Mouse (Mus musculus) heart, postnatal 14 days (tissue): ENCODE results near the gene Elf1. TPM values are rescaled to one million over a fixed set of nuclear protein-coding genes. Genes with fewer than 3 reads are reported as not detected.

Experiments
- DNase-seq, 2 experiments: peaks; one replicate each; pipeline ENCODE4 v3.0.0; 2021 to 2022
- intact Hi-C: fragments of 180-260 bp; cut with DNase I; formaldehyde crosslinking; loops from one replicate; pipeline ENCODE4 v1.15.1; 2025
- total RNA-seq, 2 experiments: library from RNA; stranded (reverse); gene quantifications; 2 replicates each; pipeline ENCODE4 v1.2.3; 2021

Gene Elf1
- total RNA-seq, 2 experiments from 2014 or later: 20.8 to 21.5 TPM

DNA sequence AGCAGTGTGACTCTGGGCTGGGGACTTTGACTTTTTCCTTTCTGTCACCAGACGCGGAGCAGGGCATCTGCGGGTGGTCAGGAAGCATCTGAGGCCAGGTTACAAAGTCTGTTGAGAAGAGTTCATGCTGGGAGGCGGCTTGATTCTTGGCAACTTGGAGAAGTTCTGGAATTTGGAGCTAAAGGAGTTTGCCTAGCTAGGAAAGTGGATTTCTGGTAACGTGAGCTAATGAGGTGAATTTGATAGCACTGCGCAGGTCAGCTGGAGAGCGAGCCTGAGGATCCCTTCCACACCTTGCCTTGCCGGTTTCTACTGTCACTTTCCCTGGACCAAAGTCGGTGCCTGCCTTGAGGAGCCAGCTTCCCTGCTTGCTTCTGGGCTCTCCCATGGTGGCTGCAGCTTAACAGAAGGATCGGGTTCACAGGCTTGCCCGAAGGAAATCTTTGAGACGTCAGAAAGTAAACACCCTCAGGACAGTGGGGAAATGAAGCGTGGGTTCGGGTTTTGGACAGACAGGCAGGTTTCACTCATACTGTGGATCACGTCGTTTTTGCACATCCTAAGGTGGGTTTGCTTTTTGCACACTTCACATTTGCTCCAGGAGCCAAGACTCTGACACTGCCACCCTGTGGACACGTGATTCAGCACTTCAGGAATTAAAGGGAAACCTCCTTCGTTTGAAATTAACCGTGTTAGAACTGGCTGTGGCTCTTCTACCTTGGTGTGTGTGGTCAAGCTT lies 6.2 kb downstream of the Elf1 start:
- intact Hi-C loops: no loop called here
- peak; percentile 40 to 58 for DNase-seq

DNA sequence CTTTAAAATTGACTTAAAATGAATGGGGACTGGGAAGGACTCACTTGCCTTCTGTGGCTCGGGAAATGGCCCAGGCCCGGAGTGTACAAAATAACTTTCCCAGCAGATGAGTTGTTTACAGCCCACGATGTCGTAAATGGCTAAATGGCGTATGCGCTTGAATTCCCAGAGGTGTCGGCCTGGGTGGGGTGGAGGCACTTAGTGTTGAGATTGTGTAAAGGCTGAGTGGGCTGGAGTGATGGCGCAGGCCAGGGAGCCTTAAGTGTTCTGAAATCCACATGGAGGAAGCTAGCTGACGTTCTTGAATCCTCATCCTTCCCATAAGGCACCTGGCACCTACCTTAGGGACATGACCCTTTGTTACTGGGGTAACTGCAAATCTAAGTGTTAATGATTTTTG lies 7.5 kb downstream of the Elf1 start:
- intact Hi-C loops: no loop called here
- DNase-seq: peak; percentile 46 to 54

GRCm38 (mm10) chr14:79489150-79489549 lies 8.2 kb downstream of the Elf1 start:
- DNase-seq: no peak
- intact Hi-C loops: no loop called here

DNA sequence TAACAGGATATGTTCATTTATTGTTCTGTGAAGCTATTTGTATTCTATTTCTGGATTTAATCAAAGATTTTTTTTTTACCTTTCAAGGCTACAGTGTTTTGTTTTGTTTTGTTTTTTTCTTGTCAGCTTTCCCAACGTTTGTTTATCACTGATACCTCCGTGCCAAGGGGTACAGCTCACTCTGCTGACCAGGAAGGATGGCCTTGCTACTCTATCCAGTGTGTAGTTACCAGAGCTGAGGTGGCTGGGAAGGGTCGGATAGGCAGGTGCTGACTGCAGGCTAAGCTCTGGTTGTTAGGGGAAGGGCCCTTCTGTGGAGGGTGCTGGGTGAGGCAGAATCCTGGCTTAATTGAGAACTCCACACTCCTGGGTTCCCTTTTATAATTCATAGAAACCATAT lies 9.3 kb downstream of the Elf1 start:
- intact Hi-C loops: no loop called here
- no peak for DNase-seq

- DNase-seq: no peak
- intact Hi-C loops: no loop called here
Observed at GRCm38 (mm10) chr14:79494349-79494748, 13.4 kb downstream of the Elf1 start.

DNA sequence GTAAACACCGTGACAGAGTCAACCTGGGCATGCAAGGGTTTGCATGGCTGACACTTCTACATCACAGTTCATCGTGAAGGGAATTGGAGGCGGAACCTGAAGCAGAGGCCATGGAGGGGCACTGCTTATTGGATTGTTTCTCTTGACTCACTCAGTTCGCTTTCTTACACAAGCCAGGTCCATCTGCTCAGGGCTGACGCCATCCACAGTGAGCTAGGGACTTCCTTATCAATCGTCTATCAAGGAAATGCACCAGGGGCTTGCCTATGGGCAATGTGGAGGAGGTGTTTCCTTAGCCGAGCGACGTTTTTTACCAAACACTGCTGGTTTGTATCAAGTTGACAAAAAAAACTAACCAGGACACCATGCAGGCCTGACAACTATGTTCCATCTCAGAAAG lies 18.3 kb downstream of the Elf1 start:
- no peak for DNase-seq
- intact Hi-C loops: no loop called here

- intact Hi-C loops: no loop called here
- DNase-seq: no peak
Observed at GRCm38 (mm10) chr14:79500756-79501155, 19.8 kb downstream of the Elf1 start.

GRCm38 (mm10) chr14:79503371-79504075 lies 22.5 kb downstream of the Elf1 start:
- peak; percentile 44 to 52 for DNase-seq
- intact Hi-C loops: no loop called here

GRCm38 (mm10) chr14:79504246-79505006 lies 23.4 kb downstream of the Elf1 start:
- no peak for DNase-seq
- intact Hi-C loops: no loop called here

- DNase-seq: no peak
- intact Hi-C loops: no loop called here
Observed at GRCm38 (mm10) chr14:79506207-79506606, 25.2 kb downstream of the Elf1 start.

- intact Hi-C loops: no loop called here
- DNase-seq: no peak
Observed at GRCm38 (mm10) chr14:79507846-79508245, 26.9 kb downstream of the Elf1 start.

DNA sequence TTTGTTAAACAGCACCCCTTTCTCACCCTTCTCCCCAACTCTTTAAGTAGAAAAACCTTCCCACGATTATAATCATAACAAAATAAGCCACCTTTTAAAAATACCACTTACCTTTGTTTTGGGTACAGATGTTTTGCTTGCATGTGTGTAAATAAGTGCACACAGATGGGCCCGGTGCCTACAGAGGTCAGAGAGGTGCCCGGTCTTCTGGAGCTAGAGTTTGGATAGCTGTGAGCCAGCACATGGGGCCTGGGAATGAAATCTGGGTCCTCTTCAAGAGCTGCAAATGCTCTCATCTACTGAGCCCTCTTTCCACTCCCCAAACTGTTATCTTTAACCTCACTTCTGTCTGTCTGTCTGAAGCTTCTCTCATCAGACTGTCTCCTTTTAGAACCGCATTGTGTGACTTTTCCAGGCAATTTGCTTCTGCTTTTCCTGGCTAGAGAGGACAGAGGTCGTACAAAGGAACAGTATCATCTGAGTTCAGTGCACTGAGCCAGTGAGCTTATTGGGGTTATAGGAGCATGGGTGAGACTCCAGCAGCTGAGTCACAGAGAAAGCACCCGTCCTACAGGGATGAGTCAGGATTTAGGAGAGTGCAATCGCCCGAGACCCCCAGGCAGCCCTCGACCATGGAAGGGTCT lies 27.8 kb downstream of the Elf1 start:
- no peak for DNase-seq
- intact Hi-C loops: no loop called here

GRCm38 (mm10) chr14:79511521-79511920 lies 30.5 kb downstream of the Elf1 start:
- intact Hi-C loops: loop anchor here (5.0 kb wide), 1 partner anchor 51 kb away; no protein-coding TSS in a partner anchor
- DNase-seq: no peak

DNA sequence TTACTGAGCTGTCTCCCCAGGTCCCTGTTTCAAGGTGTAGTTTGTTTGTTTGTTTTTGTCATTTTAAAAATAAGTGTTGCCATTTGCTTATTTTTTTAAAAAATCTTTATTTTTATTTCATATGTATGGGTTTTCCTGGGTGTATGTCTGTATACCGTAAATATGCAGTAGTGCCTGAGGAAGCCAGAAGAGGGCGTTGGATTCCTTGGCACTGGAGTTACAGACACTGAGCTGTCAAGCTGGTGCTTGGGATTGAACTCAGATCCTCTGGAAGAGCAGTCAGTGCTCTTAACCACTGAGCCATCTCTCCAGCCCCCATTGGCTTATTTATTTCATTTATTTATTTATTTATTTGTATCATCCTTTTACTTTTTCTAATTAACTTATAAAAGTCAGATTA lies 33.0 kb downstream of the Elf1 start:
- no peak for DNase-seq
- intact Hi-C loops: loop anchor here (5.0 kb wide), 1 partner anchor 48 kb away; no protein-coding TSS in a partner anchor

GRCm38 (mm10) chr14:79515100-79515499 lies 34.1 kb downstream of the Elf1 start:
- intact Hi-C loops: no loop called here
- DNase-seq: no peak

DNA sequence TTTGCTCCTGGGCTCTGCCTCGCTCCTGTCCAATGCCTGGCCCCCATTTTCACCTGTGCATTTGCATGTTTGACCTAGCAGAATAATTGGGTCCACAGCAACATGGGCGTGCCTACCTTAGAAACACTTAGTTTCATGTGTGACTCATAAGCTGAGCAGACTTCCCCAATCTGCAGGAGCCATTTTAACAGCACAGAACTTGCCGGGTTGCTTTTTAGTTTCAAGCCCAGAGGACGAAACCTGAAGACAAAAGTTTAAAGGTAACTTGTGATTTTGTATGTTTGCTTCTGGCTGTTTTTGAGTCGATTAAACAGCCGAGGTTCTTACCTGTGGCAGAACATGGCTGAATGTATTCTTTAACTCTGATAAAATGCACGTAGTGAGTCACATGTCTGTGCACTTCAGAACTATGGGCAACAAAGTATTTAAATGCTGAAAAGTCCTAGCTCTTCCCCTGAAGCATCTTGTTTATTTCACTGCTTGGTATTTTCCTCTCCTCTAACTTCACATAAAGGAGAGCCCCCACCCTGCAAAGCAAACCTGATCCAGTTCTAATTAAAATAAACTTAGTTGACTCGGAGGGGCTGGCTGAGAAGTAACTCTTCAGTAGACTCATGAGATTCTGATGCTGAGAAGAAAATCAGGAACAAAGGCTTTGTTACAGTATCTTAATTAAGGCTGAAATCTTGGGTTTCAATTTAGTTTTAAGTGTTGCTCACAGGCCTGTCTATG lies 34.7 kb downstream of the Elf1 start:
- no peak for DNase-seq
- intact Hi-C loops: no loop called here

- DNase-seq: no peak
- intact Hi-C loops: no loop called here
Observed at GRCm38 (mm10) chr14:79516243-79516610, 35.2 kb downstream of the Elf1 start.

GRCm38 (mm10) chr14:79516751-79517150 lies 35.8 kb downstream of the Elf1 start:
- DNase-seq: no peak
- intact Hi-C loops: no loop called here

GRCm38 (mm10) chr14:79517185-79517740 lies 36.3 kb downstream of the Elf1 start:
- no peak for DNase-seq
- intact Hi-C loops: no loop called here

DNA sequence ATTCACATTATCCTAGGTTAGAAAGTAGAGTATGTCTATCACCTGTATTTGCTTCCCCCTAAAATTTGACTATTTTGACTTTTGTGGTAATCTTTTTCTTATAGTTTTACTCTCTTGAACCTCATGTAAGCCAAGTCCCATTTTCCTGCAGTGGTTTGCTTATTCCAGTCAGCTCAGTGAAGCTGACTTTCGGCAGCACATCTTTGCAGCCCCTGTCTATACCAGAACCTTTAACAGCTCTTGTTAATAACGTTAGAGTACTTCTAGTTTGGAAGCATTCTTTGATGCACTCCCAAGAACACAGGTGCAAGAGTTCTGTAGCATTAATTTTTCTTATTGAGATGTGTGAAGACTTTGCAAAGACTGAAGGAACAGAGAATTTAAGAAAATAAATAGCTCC lies 37.1 kb downstream of the Elf1 start:
- DNase-seq: no peak
- intact Hi-C loops: no loop called here
